Mouse (Mus musculus) kidney, postnatal 0 days (tissue): Measurements from ENCODE around the gene Ascc2. TPM values are rescaled to one million over a fixed set of nuclear protein-coding genes. Genes with fewer than 3 reads are reported as not detected.
"Not testable (repeated sequence)": the region's sequence is repeated elsewhere in the genome, so short reads cannot be mapped to it uniquely, and the experiment has no call there.

ENCODE experiments used
- ATAC-seq: fragments of 200-750 bp; cut with Nextera tagmentation; replicated peaks from 2 replicates; pipeline ENCODE4 v1.8.0; 2017; ENCODE audit warnings: low read depth, moderate number of reproducible peaks, moderate TSS enrichment, moderate library complexity; ENCODE audit not compliant: low FRiP score
- DNase-seq: peaks from one replicate; pipeline ENCODE4 v3.0.0-alpha.2; 2016; ENCODE audit warnings: low spot score
- H3K27ac ChIP-seq: fragments of 300-500 bp; sonication (generic); 2 replicates; pipeline ENCODE4 v1.5.1; 2014; ENCODE audit warnings: mild to moderate bottlenecking
- H3K27me3 ChIP-seq: fragments of 300-500 bp; sonication (generic); 2 replicates; pipeline ENCODE4 v1.6.1; 2014; ENCODE audit warnings: low read length, mixed read lengths; ENCODE audit not compliant: insufficient read depth
- H3K36me3 ChIP-seq: fragments of 300-500 bp; sonication (generic); 2 replicates; pipeline ENCODE4 v1.6.1; 2014; ENCODE audit warnings: low read length, mixed read lengths; ENCODE audit not compliant: insufficient read depth
- H3K4me1 ChIP-seq: fragments of 300-500 bp; sonication (generic); replicated peaks from 2 replicates; pipeline ENCODE4 v1.6.1; 2014; ENCODE audit warnings: antibody characterized with exemption, low read length, mixed read lengths; ENCODE audit not compliant: insufficient read depth
- H3K4me2 ChIP-seq: fragments of 300-500 bp; sonication (generic); 2 replicates; pipeline ENCODE4 v1.6.1; 2014; ENCODE audit warnings: mild to moderate bottlenecking, low read length, moderate library complexity, mixed read lengths
- H3K4me3 ChIP-seq: fragments of 300-500 bp; sonication (generic); replicated peaks from 2 replicates; pipeline ENCODE4 v1.5.1; 2014; ENCODE audit warnings: low read depth, low read length
- H3K9ac ChIP-seq: fragments of 300-500 bp; sonication (generic); 2 replicates; pipeline ENCODE4 v1.6.1; 2014; ENCODE audit warnings: low read depth, low read length
- H3K9me3 ChIP-seq: fragments of 300-500 bp; sonication (generic); replicated peaks from 2 replicates; pipeline ENCODE4 v1.6.1; 2016; ENCODE audit warnings: low read length, inconsistent platforms, mixed read lengths
- CTCF ChIP-seq: IDR thresholded peaks from 2 replicates; pipeline ENCODE4 v1.5.1; 2016; ENCODE audit warnings: antibody characterized with exemption, low read depth, mild to moderate bottlenecking, moderate library complexity
- WGBS: fragments of 180-500 bp; shearing (Covaris S2); extraction: QIAGEN DNeasy Blood & Tissue Kit; methylation state at CpG from one replicate; pipeline ENCODE4 v1.1.7; 2014; 5-methylcytosine and 5-hydroxymethylcytosine counted together
- polyA plus RNA-seq: library from polyadenylated mRNA; unstranded; fragments of >200 nt; fragmentation: Nextera tagmentation; extraction: Ambion mirVana; gene quantifications from 2 replicates; pipeline ENCODE4 v1.2.1, GENCODE M21; 2015

Gene Ascc2
- polyA plus RNA-seq, 1 experiment from 2014 or later = 23.2 TPM

DNA sequence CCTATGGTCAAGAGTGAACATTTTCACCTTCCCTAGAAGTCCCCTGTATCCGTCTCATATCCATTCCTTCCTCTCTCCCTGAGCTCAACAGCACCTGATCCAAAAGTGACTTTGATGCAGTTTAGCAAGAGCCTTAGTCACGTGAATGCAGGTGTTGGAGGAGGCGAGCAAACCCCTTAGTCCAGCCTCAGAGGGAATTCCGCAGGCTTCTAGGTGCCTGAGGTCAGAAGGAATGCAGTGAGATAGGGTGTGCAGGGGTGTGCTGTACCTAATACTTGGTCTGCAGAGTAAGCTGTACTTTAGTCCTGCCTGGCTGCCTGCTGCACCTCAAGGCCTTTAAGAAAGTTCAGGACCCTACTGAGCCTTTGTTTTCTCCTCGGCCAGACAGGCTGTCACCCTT, 6.2 kb downstream of the Ascc2 start:
- Histone ChIP-seq H3K27me3 (no peaks in the 10 kb centered on the region), H3K27ac (no peak overlapping the region), H3K4me3 (no peak overlapping the region), H3K4me2 (no peak overlapping the region), H3K9ac (no peak overlapping the region), H3K4me1 (no peaks in the 10 kb centered on the region), H3K9me3 (no peaks in the 10 kb centered on the region), H3K36me3 (peaks cover 18% of the 10 kb centered on the region; the same call in 1 of the 2 replicates)
- DNase-seq (no peak), ATAC-seq (no peak)
- TF ChIP-seq CTCF = no peak
- 64% methylated on average over 5 of the region's 5 CpGs for WGBS

DNA sequence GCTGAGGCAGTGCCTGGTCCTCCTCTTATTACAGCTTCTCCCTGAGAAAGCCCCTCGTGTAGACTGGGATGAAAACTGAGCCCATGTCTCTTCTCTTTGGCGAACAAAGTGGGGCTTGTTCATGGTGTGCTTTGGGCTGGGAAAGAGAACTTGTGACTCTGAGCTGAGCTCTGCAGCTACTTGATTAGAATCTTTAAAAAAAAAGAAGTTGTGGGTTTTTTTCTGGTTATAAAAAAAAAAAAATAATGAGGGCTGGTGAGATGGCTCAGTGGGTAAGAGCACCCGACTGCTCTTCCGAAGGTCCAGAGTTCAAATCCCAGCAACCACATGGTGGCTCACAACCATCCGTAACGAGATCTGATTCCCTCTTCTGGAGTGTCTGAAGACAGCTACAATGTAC, 7.6 kb downstream of the Ascc2 start:
- H3K4me2 ChIP-seq, DNase-seq, H3K4me3 ChIP-seq, H3K27me3 ChIP-seq, H3K27ac ChIP-seq, H3K9ac ChIP-seq, H3K9me3 ChIP-seq, H3K4me1 ChIP-seq, ATAC-seq: not testable (repeated sequence)
- peaks cover 26% of the 10 kb centered on the region; the same call in 1 of the 2 replicates for H3K36me3 ChIP-seq
- 80% methylated on average over 4 of the region's 6 CpGs for WGBS

DNA sequence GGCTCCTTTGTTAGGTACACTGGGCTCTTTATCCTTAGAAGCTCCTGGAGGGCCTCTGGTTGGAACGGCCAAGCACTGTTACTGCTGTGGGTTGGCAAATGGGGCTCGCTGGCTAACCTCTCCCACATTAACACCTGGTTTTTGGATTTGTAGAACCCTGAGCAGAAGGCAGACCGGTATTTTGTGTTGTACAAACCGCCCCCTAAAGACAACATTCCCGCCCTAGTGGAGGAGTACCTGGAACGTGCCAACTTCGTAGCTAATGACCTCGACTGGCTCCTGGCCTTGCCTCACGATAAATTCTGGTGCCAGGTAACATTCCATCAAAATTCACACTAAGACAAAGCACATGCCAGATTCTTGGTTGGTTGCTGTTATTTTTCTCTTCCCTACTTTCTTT, 8.9 kb downstream of the Ascc2 start:
- peaks cover 26% of the 10 kb centered on the region; the same call in 1 of the 2 replicates for H3K36me3 ChIP-seq
- no peak overlapping the region for H3K27ac ChIP-seq
- WGBS = 72% methylated on average over 9 of the region's 9 CpGs
- no peaks in the 10 kb centered on the region for H3K9me3 ChIP-seq
- ATAC-seq (no peak), DNase-seq (no peak)
- H3K4me2 ChIP-seq = no peak overlapping the region
- TF ChIP-seq CTCF = no peak
- no peaks in the 10 kb centered on the region for H3K4me1 ChIP-seq
- H3K9ac ChIP-seq = no peak overlapping the region
- H3K4me3 ChIP-seq = no peak overlapping the region
- no peaks in the 10 kb centered on the region for H3K27me3 ChIP-seq

DNA sequence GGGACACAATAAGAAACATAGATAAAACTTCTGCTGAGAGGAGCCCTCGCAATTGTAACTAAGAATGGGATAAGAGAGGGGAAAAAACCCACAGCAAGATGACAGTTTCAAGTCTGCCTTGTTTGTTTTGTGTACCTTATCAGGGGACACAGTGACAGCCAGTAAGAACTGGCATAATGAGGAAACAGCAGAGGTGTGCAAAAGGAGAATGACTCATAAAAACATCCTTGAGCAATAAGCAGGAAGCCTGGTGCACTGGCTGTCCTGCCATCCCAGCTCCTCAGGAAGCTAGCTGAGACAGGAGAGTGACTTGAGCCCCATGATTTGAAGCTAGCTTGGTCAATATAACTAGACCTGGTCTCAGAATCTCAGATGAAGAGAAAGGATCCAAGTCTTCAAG, 22.3 kb downstream of the Ascc2 start:
- Histone ChIP-seq H3K9ac (no peak overlapping the region), H3K27ac (no peak overlapping the region), H3K4me1 (no peaks in the 10 kb centered on the region), H3K4me3 (no peak overlapping the region), H3K9me3 (no peaks in the 10 kb centered on the region), H3K4me2 (no peak overlapping the region), H3K36me3 (peaks cover 12% of the 10 kb centered on the region; the same call in 1 of the 2 replicates), H3K27me3 (no peaks in the 10 kb centered on the region)
- 90% methylated on average over 1 of the region's 1 CpGs for WGBS
- DNase-seq (no peak), ATAC-seq (no peak)
- no peak for TF ChIP-seq CTCF

DNA sequence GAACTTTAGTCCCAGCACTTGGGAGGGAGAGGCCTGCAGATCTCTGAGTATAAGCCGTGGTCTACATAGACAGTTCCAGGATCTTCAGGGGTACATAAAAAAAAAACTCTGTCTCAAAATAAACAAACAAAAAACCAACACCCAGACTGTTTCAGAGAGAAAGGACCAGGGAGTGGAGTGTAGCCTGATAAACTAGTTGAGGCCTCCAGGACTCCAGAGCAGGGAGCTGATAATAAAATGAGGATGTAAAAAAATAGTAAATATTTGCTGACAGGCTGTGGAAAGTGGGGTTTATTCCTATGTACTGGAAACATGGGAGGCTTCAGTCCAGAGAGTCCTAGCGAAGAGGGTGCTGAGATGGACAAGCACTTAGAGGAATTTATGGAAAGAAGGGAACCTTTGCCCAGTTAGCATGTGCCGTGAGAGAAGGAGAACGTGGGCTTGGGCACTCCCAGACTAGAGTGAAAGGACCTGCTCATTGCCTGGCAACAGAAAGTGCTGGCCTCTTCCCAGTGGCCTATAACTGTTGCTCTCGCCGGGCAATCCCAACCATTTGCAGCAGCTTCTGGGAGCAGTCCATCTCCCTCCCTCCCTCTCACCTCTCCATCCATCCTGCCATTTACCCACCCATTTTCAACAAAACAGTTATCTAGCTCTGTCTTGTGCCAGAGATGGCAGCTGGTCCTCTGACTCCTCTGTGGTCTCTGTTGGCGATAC, 22.9 kb downstream of the Ascc2 start:
- no peaks in the 10 kb centered on the region for H3K4me1 ChIP-seq
- WGBS = 86% methylated on average over 7 of the region's 7 CpGs
- no peak overlapping the region for H3K27ac ChIP-seq
- ATAC-seq (no peak), DNase-seq (no peak)
- H3K9ac ChIP-seq = no peak overlapping the region
- H3K9me3 ChIP-seq = no peaks in the 10 kb centered on the region
- no peaks in the 10 kb centered on the region for H3K27me3 ChIP-seq
- H3K36me3 ChIP-seq = peaks cover 12% of the 10 kb centered on the region; the same call in 1 of the 2 replicates
- no peak overlapping the region for H3K4me2 ChIP-seq
- no peak overlapping the region for H3K4me3 ChIP-seq
- TF ChIP-seq CTCF = no peak

DNA sequence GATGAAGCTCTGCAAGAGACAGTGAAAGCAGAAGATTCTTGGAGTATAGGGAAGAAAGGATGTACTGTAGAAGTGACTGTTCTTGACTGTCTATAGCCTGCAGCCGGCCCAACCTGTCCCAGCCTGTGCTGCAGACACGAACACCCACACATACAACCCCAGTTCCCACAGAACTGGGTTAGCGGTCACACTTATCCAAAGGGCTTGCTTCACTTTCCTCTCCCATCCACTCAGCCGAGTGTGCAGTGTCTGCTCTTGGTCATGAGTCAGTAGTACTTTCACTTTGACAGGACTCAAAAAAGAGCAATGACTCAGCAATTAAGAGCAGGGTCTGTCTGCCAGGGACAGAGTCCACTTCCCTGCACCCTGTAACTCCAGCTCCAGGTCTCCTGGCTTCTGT, 23.8 kb downstream of the Ascc2 start:
- no peak overlapping the region for H3K4me3 ChIP-seq
- DNase-seq = no peak
- no peak overlapping the region for H3K4me2 ChIP-seq
- no peak overlapping the region for H3K9ac ChIP-seq
- H3K4me1 ChIP-seq = no peaks in the 10 kb centered on the region
- WGBS = 84% methylated on average over 4 of the region's 4 CpGs
- TF ChIP-seq CTCF = no peak
- no peaks in the 10 kb centered on the region for H3K27me3 ChIP-seq
- no peaks in the 10 kb centered on the region for H3K9me3 ChIP-seq
- no peak overlapping the region for H3K27ac ChIP-seq
- ATAC-seq = no peak
- peaks cover 12% of the 10 kb centered on the region; the same call in 1 of the 2 replicates for H3K36me3 ChIP-seq
